Mouse (Mus musculus) right cerebral cortex, postnatal 14 days (tissue): ENCODE measurements around the gene Tnfrsf13c.

Experiments used
- DNase-seq: peaks from one replicate; pipeline ENCODE4 v3.0.0; 2022

The Tnfrsf13c gene

GRCm38 (mm10) chr15:82177743-82178290 is 46.4 kb downstream of the Tnfrsf13c start:
- no peak for DNase-seq

DNA sequence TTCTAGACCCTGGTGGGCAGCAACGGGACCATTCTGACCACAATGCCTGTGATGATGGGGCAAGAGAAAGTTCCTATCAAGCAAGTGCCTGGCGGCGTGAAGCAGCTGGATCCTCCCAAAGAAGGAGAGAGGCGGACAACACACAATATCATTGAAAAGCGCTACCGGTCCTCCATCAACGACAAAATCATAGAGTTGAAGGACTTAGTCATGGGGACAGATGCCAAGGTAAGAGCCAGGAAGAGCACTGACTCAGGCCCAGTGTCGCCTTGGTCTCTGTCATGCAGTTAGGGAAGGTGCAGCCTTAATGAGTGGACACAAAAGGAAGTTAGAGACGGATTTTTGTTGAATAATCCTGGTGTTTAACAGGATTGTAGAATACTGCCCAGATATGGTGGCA is 49.1 kb downstream of the Tnfrsf13c start:
- no peak for DNase-seq

- DNase-seq: no peak
Measured at GRCm38 (mm10) chr15:82172648-82173047, 51.5 kb downstream of the Tnfrsf13c start.
